Mouse (Mus musculus) intestine, embryonic 14.5 days (tissue): Measurements from ENCODE around the gene Stard3nl. TPM values are rescaled to one million over a fixed set of nuclear protein-coding genes. Genes with fewer than 3 reads are reported as not detected.

Experiments used
- ATAC-seq: fragments of 200-750 bp; cut with Nextera tagmentation; replicated peaks from 2 replicates; pipeline ENCODE4 v1.8.0; 2017; ENCODE audit warnings: low read depth, moderate number of reproducible peaks, moderate TSS enrichment, moderate library complexity; ENCODE audit not compliant: low FRiP score, low TSS enrichment
- DNase-seq: peaks from one replicate; pipeline ENCODE4 v3.0.0-alpha.2; 2018; ENCODE audit warnings: low spot score
- H3K27ac ChIP-seq: fragments of 300-500 bp; sonication (generic); 2 replicates; pipeline ENCODE4 v1.5.1; 2014; ENCODE audit warnings: low read depth, mild to moderate bottlenecking, control low read depth
- H3K27me3 ChIP-seq: fragments of 300-500 bp; sonication (generic); replicated peaks from 2 replicates; pipeline ENCODE4 v1.6.1; 2014; ENCODE audit warnings: low read length, control low read depth; ENCODE audit not compliant: control insufficient read depth, insufficient read depth
- H3K36me3 ChIP-seq: fragments of 300-500 bp; sonication (generic); 2 replicates; pipeline ENCODE4 v1.6.1; 2014; ENCODE audit warnings: low read length, control low read depth; ENCODE audit not compliant: control insufficient read depth, insufficient read depth
- H3K4me1 ChIP-seq: fragments of 300-500 bp; sonication (generic); replicated peaks from 2 replicates; pipeline ENCODE4 v1.6.1; 2014; ENCODE audit warnings: low read length, control low read depth, mixed read lengths; ENCODE audit not compliant: control insufficient read depth, insufficient read depth
- H3K4me2 ChIP-seq: fragments of 300-500 bp; sonication (generic); 2 replicates; pipeline ENCODE4 v1.6.1; 2014; ENCODE audit warnings: low read length
- H3K4me3 ChIP-seq: fragments of 300-500 bp; sonication (generic); 2 replicates; pipeline ENCODE4 v1.5.1; 2014; ENCODE audit warnings: low read depth, low read length, control low read depth, mixed read lengths
- H3K9ac ChIP-seq: fragments of 300-500 bp; sonication (generic); 2 replicates; pipeline ENCODE4 v1.6.1; 2014; ENCODE audit warnings: mild to moderate bottlenecking, low read length
- H3K9me3 ChIP-seq: fragments of 300-500 bp; sonication (generic); 2 replicates; pipeline ENCODE4 v1.6.1; 2016; ENCODE audit warnings: low read length, control low read depth; ENCODE audit not compliant: control insufficient read depth
- WGBS: fragments of 180-500 bp; shearing (Covaris S2); extraction: QIAGEN DNeasy Blood & Tissue Kit; methylation state at CpG from one replicate; pipeline ENCODE4 v1.1.7; 2014; 5-methylcytosine and 5-hydroxymethylcytosine counted together
- polyA plus RNA-seq: library from polyadenylated mRNA; unstranded; fragments of >200 nt; fragmentation: Nextera tagmentation; extraction: Ambion mirVana; gene quantifications from 2 replicates; pipeline ENCODE4 v1.2.1, GENCODE M21; 2014

Stard3nl gene
- polyA plus RNA-seq, 1 experiment from 2014 or later, result 100 TPM

- Histone ChIP-seq H3K4me2 (no peak overlapping the region), H3K4me1 (no peaks in the 10 kb centered on the region), H3K36me3 (no peaks in the 10 kb centered on the region), H3K4me3 (no peak overlapping the region), H3K27me3 (no peaks in the 10 kb centered on the region), H3K27ac (no peak overlapping the region), H3K9me3 (no peaks in the 10 kb centered on the region), H3K9ac (no peak overlapping the region)
- no peak for DNase-seq
- 92% methylated on average over 1 of the region's 1 CpGs for WGBS
- ATAC-seq, result no peak
These were observed 19.7 kb upstream of the Stard3nl start for GRCm38 (mm10) chr13:19415337-19415736.

GRCm38 (mm10) chr13:19412334-19412939 is 16.8 kb upstream of the Stard3nl start:
- WGBS, result 59% methylated on average over 2 of the region's 2 CpGs
- no peak for ATAC-seq
- H3K4me1 ChIP-seq, result no peaks in the 10 kb centered on the region
- H3K36me3 ChIP-seq, result no peaks in the 10 kb centered on the region
- no peak for DNase-seq
- no peak overlapping the region for H3K9ac ChIP-seq
- no peak overlapping the region for H3K4me2 ChIP-seq
- H3K27ac ChIP-seq, result no peak overlapping the region
- H3K4me3 ChIP-seq, result no peak overlapping the region
- H3K9me3 ChIP-seq, result no peaks in the 10 kb centered on the region
- H3K27me3 ChIP-seq, result no peaks in the 10 kb centered on the region

- 83% methylated on average over 5 of the region's 5 CpGs for WGBS
- Histone ChIP-seq H3K4me2 (no peak overlapping the region), H3K27ac (no peak overlapping the region), H3K9me3 (no peaks in the 10 kb centered on the region), H3K27me3 (no peaks in the 10 kb centered on the region), H3K36me3 (no peaks in the 10 kb centered on the region), H3K4me1 (no peaks in the 10 kb centered on the region), H3K9ac (no peak overlapping the region), H3K4me3 (no peak overlapping the region)
- ATAC-seq, result no peak
- DNase-seq, result no peak
These were observed 16.3 kb upstream of the Stard3nl start for GRCm38 (mm10) chr13:19411886-19412285.

GRCm38 (mm10) chr13:19410694-19411093 is 15.1 kb upstream of the Stard3nl start:
- no peak overlapping the region for H3K4me2 ChIP-seq
- H3K9ac ChIP-seq, result no peak overlapping the region
- DNase-seq (no peak), ATAC-seq (no peak)
- H3K4me1 ChIP-seq, result no peaks in the 10 kb centered on the region
- no peaks in the 10 kb centered on the region for H3K9me3 ChIP-seq
- H3K4me3 ChIP-seq, result no peak overlapping the region
- no peak overlapping the region for H3K27ac ChIP-seq
- no peaks in the 10 kb centered on the region for H3K27me3 ChIP-seq
- no peaks in the 10 kb centered on the region for H3K36me3 ChIP-seq
- 61% methylated on average over 4 of the region's 4 CpGs for WGBS

GRCm38 (mm10) chr13:19407953-19408352 is 12.4 kb upstream of the Stard3nl start:
- H3K27me3 ChIP-seq, result no peaks in the 10 kb centered on the region
- no peak for ATAC-seq
- no peak overlapping the region for H3K9ac ChIP-seq
- H3K4me3 ChIP-seq, result no peak overlapping the region
- H3K36me3 ChIP-seq, result no peaks in the 10 kb centered on the region
- WGBS, result 93% methylated on average over 2 of the region's 2 CpGs
- no peak overlapping the region for H3K4me2 ChIP-seq
- H3K4me1 ChIP-seq, result no peaks in the 10 kb centered on the region
- no peak for DNase-seq
- no peaks in the 10 kb centered on the region for H3K9me3 ChIP-seq
- no peak overlapping the region for H3K27ac ChIP-seq

- Histone ChIP-seq H3K36me3 (no peaks in the 10 kb centered on the region), H3K4me1 (no peaks in the 10 kb centered on the region), H3K27ac (no peak overlapping the region), H3K4me2 (no peak overlapping the region), H3K27me3 (no peaks in the 10 kb centered on the region), H3K4me3 (no peak overlapping the region), H3K9me3 (no peaks in the 10 kb centered on the region), H3K9ac (no peak overlapping the region)
- WGBS, result 71% methylated on average over 2 of the region's 2 CpGs
- DNase-seq (no peak), ATAC-seq (no peak)
These were observed 9.0 kb upstream of the Stard3nl start for GRCm38 (mm10) chr13:19404623-19405022.

GRCm38 (mm10) chr13:19394798-19395687 is 552 bp downstream of the Stard3nl start:
- no peak for DNase-seq
- H3K9ac ChIP-seq, result peak overlapping the region; percentile 86
- H3K9me3 ChIP-seq, result no peaks in the 10 kb centered on the region
- peak; percentile 82 for ATAC-seq
- H3K4me1 ChIP-seq, result peaks cover 10% of the 10 kb centered on the region
- peak overlapping the region; percentile 80 for H3K4me3 ChIP-seq
- peak overlapping the region; percentile 60 for H3K27ac ChIP-seq
- no peaks in the 10 kb centered on the region for H3K27me3 ChIP-seq
- WGBS, result 1% methylated on average over 25 of the region's 25 CpGs
- peak overlapping the region; percentile 68 for H3K4me2 ChIP-seq
- no peaks in the 10 kb centered on the region for H3K36me3 ChIP-seq

- Histone ChIP-seq H3K27ac (no peak overlapping the region), H3K4me1 (peaks cover 10% of the 10 kb centered on the region), H3K9me3 (no peaks in the 10 kb centered on the region), H3K36me3 (no peaks in the 10 kb centered on the region), H3K27me3 (no peaks in the 10 kb centered on the region), H3K4me2 (peak overlapping the region; percentile 68), H3K4me3 (peak overlapping the region; percentile 80), H3K9ac (no peak overlapping the region)
- ATAC-seq, result no peak
- DNase-seq, result peak; percentile 58
- 13% methylated on average over 4 of the region's 4 CpGs for WGBS
These were observed 1.4 kb downstream of the Stard3nl start for GRCm38 (mm10) chr13:19394171-19394570.
